ENCODE assay signal across 33 mouse cellular contexts in genomic region chr16:90362926-90363325, GRCm38 (mm10). TPM values are rescaled to one million over a fixed set of nuclear protein-coding genes. Genes with fewer than 3 reads are reported as not detected.
DNase-seq lines count a peak whose midpoint lies in the region; ATAC-seq lines count a peak whose summit lies in the region.
"Had no signal": no experiment of that assay in that cellular context is flagged by ENCODE, and none has a peak within 500 bp of the region (broad histone marks: within the 10 kb centered on the region; RNA-seq: fewer than 3 reads in every experiment).

No protein-coding gene starts in this region.

- ATAC-seq in heart, embryonic 12.5 days (ENCODE audit: insufficient number of reproducible peaks, low FRiP score) = no peak
- ATAC-seq in heart, embryonic 11.5 days (replicated peaks; ENCODE audit: insufficient number of reproducible peaks, low FRiP score, low TSS enrichment) = no peak
- ATAC-seq in limb, embryonic 12.5 days (ENCODE audit: insufficient number of reproducible peaks, insufficient read depth, low FRiP score, low TSS enrichment, low read depth) = no peak
- ATAC-seq in limb, embryonic 13.5 days (ENCODE audit: low FRiP score, low read depth) = no peak
- ATAC-seq: forebrain, embryonic 15.5 days; hindbrain, postnatal 0 days; intestine, embryonic 15.5 days; lung, postnatal 0 days; Patski had no signal

- H3K4me1 ChIP-seq in heart, embryonic 12.5 days (replicated peaks) = peaks cover 50% of the 10 kb centered on the region
- peaks cover 25% of the 10 kb centered on the region for H3K4me1 ChIP-seq in heart, embryonic 11.5 days (ENCODE audit: control insufficient read depth, insufficient read depth, low read length)
- H3K4me1 ChIP-seq in limb, embryonic 12.5 days (replicated peaks) = peaks cover 33% of the 10 kb centered on the region
- peaks cover 52% of the 10 kb centered on the region for H3K4me1 ChIP-seq in limb, embryonic 10.5 days
- peaks cover 47% of the 10 kb centered on the region for H3K4me1 ChIP-seq in limb, embryonic 13.5 days
- H3K4me1 ChIP-seq: intestine, embryonic 15.5 days; liver, embryonic 13.5 days; megakaryocyte, embryonic 14.5 days; neural tube, embryonic 12.5 days had no signal

- no peak overlapping the region for H3K4me2 ChIP-seq in heart, embryonic 12.5 days
- no peak overlapping the region for H3K4me2 ChIP-seq in heart, embryonic 11.5 days
- H3K4me2 ChIP-seq in limb, embryonic 12.5 days = no peak overlapping the region
- no peak overlapping the region for H3K4me2 ChIP-seq in limb, embryonic 13.5 days (replicated peaks)
- H3K4me2 ChIP-seq: forebrain, embryonic 15.5 days; hindbrain, embryonic 12.5 days; intestine, embryonic 15.5 days; liver, embryonic 13.5 days; midbrain, embryonic 12.5 days; neural tube, embryonic 12.5 days had no signal

- H3K27ac ChIP-seq in heart, embryonic 12.5 days (ENCODE audit: poor library complexity, severe bottlenecking) = peak overlapping the region; percentile 54; the same call in 1 of the 2 replicates
- H3K27ac ChIP-seq in heart, embryonic 11.5 days (ENCODE audit: low read depth, low read length) = no peak overlapping the region
- H3K27ac ChIP-seq in limb, embryonic 12.5 days = 0 out of 2 replicates have a peak overlapping the region, but pooled peaks have one; percentile 29
- no peak overlapping the region for H3K27ac ChIP-seq in limb, embryonic 10.5 days
- peak overlapping the region; percentile 56; the same call in 1 of the 2 replicates for H3K27ac ChIP-seq in limb, embryonic 13.5 days
- H3K27ac ChIP-seq: forebrain, embryonic 10.5 days; forebrain, embryonic 15.5 days; heart, adult 2 months; hindbrain, embryonic 12.5 days; hindbrain, postnatal 0 days; intestine, embryonic 15.5 days; liver, embryonic 13.5 days; midbrain, embryonic 12.5 days; neural tube, embryonic 12.5 days had no signal

- H3K9ac ChIP-seq in heart, embryonic 12.5 days = no peak overlapping the region
- H3K9ac ChIP-seq in heart, embryonic 11.5 days (ENCODE audit: low read depth, low read length) = no peak overlapping the region
- H3K9ac ChIP-seq in limb, embryonic 12.5 days (replicated peaks) = no peak overlapping the region
- H3K9ac ChIP-seq in limb, embryonic 13.5 days = no peak overlapping the region
- H3K9ac ChIP-seq: forebrain, embryonic 15.5 days; hindbrain, embryonic 12.5 days; intestine, embryonic 15.5 days; liver, embryonic 13.5 days; midbrain, embryonic 12.5 days; neural tube, embryonic 12.5 days had no signal

- H3K36me3 ChIP-seq in heart, embryonic 12.5 days = no peaks in the 10 kb centered on the region
- H3K36me3 ChIP-seq in heart, embryonic 11.5 days (ENCODE audit: control insufficient read depth, insufficient read depth, low read length) = no peaks in the 10 kb centered on the region
- H3K36me3 ChIP-seq in limb, embryonic 12.5 days = no peaks in the 10 kb centered on the region
- H3K36me3 ChIP-seq in limb, embryonic 10.5 days = no peaks in the 10 kb centered on the region
- H3K36me3 ChIP-seq in limb, embryonic 13.5 days = no peaks in the 10 kb centered on the region
- H3K36me3 ChIP-seq: forebrain, embryonic 10.5 days; forebrain, embryonic 15.5 days; hindbrain, embryonic 12.5 days; intestine, embryonic 15.5 days; liver, embryonic 13.5 days; midbrain, embryonic 12.5 days; neural tube, embryonic 12.5 days had no signal

- 48% methylated on average over 6 of the region's 6 CpGs for WGBS in heart, embryonic 12.5 days
- WGBS in heart, embryonic 11.5 days (ENCODE audit: insufficient replicate concordance) = 47% methylated on average over 6 of the region's 6 CpGs
- 46% methylated on average over 6 of the region's 6 CpGs for WGBS in limb, embryonic 12.5 days
- WGBS in limb, embryonic 10.5 days = 77% methylated on average over 6 of the region's 6 CpGs
- 30% methylated on average over 6 of the region's 6 CpGs for WGBS in limb, embryonic 13.5 days

- DNase-seq in limb, embryonic 10.5 days (ENCODE audit: low spot score) = no peak
- no peak for DNase-seq in T-cell, adult 2 months (ENCODE audit: low spot score)
- no peak for DNase-seq in cerebellum, adult 11-12 months
- DNase-seq: adrenal gland, postnatal 14 days; cerebellum, adult 11 months; cerebellum, adult 9-11 months; embryo, embryonic 11 days; gastrocnemius, postnatal 36 days; heart, adult 2 months; kidney, postnatal 4 days; layer of hippocampus, postnatal 36 days; left cerebral cortex, postnatal 4 days; liver, embryonic 13.5 days; lung, adult 18-20 months; lung, postnatal 4 days; right cerebral cortex, adult 18-20 months; spleen, adult 18-20 months; thymus, postnatal 4 days had no signal

- H3K4me3 ChIP-seq in heart, embryonic 12.5 days = no peak overlapping the region
- no peak overlapping the region for H3K4me3 ChIP-seq in heart, embryonic 11.5 days (ENCODE audit: low read depth, low read length)
- H3K4me3 ChIP-seq in limb, embryonic 12.5 days (replicated peaks) = no peak overlapping the region
- no peak overlapping the region for H3K4me3 ChIP-seq in limb, embryonic 10.5 days
- no peak overlapping the region for H3K4me3 ChIP-seq in limb, embryonic 13.5 days
- H3K4me3 ChIP-seq: forebrain, embryonic 10.5 days; forebrain, embryonic 15.5 days; heart, adult 2 months; hindbrain, embryonic 12.5 days; intestine, embryonic 15.5 days; liver, embryonic 13.5 days; megakaryocyte, embryonic 14.5 days; midbrain, embryonic 12.5 days; myocyte; neural tube, embryonic 12.5 days had no signal

- no peaks in the 10 kb centered on the region for H3K27me3 ChIP-seq in heart, embryonic 12.5 days (replicated peaks)
- H3K27me3 ChIP-seq in heart, embryonic 11.5 days (ENCODE audit: control insufficient read depth, insufficient read depth, low read length) = no peaks in the 10 kb centered on the region
- peaks cover 3% of the 10 kb centered on the region; the same call in 1 of the 2 replicates for H3K27me3 ChIP-seq in limb, embryonic 12.5 days
- H3K27me3 ChIP-seq in limb, embryonic 10.5 days (ENCODE audit: low read depth, poor library complexity, severe bottlenecking) = no peaks in the 10 kb centered on the region
- 0 out of 2 replicates have a peak, but pooled peaks cover 3% of the 10 kb centered on the region for H3K27me3 ChIP-seq in limb, embryonic 13.5 days
- H3K27me3 ChIP-seq: forebrain, embryonic 15.5 days; hindbrain, embryonic 12.5 days; intestine, embryonic 15.5 days; neural tube, embryonic 12.5 days had no signal

- no peaks in the 10 kb centered on the region for H3K9me3 ChIP-seq in heart, embryonic 12.5 days (replicated peaks)
- no peaks in the 10 kb centered on the region for H3K9me3 ChIP-seq in heart, embryonic 11.5 days (replicated peaks; ENCODE audit: control insufficient read depth, low read length)
- H3K9me3 ChIP-seq in limb, embryonic 12.5 days = no peaks in the 10 kb centered on the region
- H3K9me3 ChIP-seq in limb, embryonic 10.5 days (replicated peaks) = no peaks in the 10 kb centered on the region
- no peaks in the 10 kb centered on the region for H3K9me3 ChIP-seq in limb, embryonic 13.5 days
- H3K9me3 ChIP-seq: forebrain, embryonic 10.5 days; forebrain, embryonic 15.5 days; hindbrain, embryonic 12.5 days; intestine, embryonic 15.5 days; liver, embryonic 13.5 days; megakaryocyte, embryonic 14.5 days; midbrain, embryonic 12.5 days; neural tube, embryonic 12.5 days had no signal

RNA-seq across cellular contexts. Expression of gene Hunk, which starts 22.9 kb away (rescaled TPM):
- 19.3 and 22.4 TPM in 2 replicates for polyA plus RNA-seq in heart, embryonic 12.5 days (2016; fragmentation: Nextera tagmentation; extraction: Ambion mirVana)
- 14.9 and 16.4 TPM in 2 replicates for polyA plus RNA-seq in heart, embryonic 11.5 days (2014; fragmentation: Nextera tagmentation; extraction: Ambion mirVana)
- polyA plus RNA-seq in limb, embryonic 12.5 days (2016; fragmentation: Nextera tagmentation; extraction: Ambion mirVana) = 22.2 and 25.8 TPM in 2 replicates
- polyA plus RNA-seq in limb, embryonic 10.5 days (2016; fragmentation: Nextera tagmentation; extraction: Ambion mirVana) = 17.5 and 23.0 TPM in 2 replicates
- polyA plus RNA-seq in limb, embryonic 13.5 days (2015; fragmentation: Nextera tagmentation; extraction: Ambion mirVana) = 16.5 and 17.9 TPM in 2 replicates

Comparison
In these comparisons a context has a peak if more than half of its experiments do, and no peak if none do; other contexts are left out.
1. H3K27ac ChIP-seq: peak in heart, embryonic 12.5 days (single experiment), limb, embryonic 12.5 days (single experiment) and limb, embryonic 13.5 days (single experiment); none in heart, embryonic 11.5 days (single experiment) and limb, embryonic 10.5 days (single experiment).